Mouse (Mus musculus) kidney, adult 18-20 months (tissue): ENCODE data around the gene Olfr126.

Experiments used
- DNase-seq: peaks from one replicate; pipeline ENCODE4 v3.0.0; 2021

The Olfr126 gene

GRCm38 (mm10) chr17:37847183-37847582, at the start of gene Olfr126:
Gene Olfr126 (plus strand): TSS chr17:37847483.
- no peak for DNase-seq

GRCm38 (mm10) chr17:37799588-37799987, 47.7 kb upstream of the Olfr126 start, which contains the start of gene Olfr124:
Gene Olfr124 (plus strand): TSS chr17:37799888.
- no peak for DNase-seq

GRCm38 (mm10) chr17:37832649-37833048, 14.6 kb upstream of the Olfr126 start, which contains the start of gene Olfr125:
Gene Olfr125 (plus strand): TSS chr17:37832949.
- DNase-seq: no peak

DNA sequence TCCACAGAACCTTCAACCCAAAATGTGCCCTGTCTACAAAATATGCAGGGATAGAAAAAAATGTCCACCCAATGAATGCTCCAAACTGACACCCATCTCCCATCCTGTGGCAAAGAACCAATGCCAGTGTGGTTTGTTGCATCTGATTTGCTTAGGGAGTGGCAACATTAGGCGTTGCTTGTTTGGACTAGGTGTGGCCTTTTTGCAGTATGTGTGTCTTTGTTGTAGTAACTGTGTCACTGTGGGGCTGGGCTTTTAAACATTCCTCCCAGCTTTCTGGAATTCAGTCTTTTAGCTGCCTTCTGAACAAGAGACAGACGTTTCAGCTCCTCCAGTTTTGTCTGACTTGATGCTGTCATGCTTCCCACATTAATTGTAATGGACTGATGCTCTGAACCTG, 16.6 kb downstream of the Olfr126 start:
- no peak for DNase-seq

DNA sequence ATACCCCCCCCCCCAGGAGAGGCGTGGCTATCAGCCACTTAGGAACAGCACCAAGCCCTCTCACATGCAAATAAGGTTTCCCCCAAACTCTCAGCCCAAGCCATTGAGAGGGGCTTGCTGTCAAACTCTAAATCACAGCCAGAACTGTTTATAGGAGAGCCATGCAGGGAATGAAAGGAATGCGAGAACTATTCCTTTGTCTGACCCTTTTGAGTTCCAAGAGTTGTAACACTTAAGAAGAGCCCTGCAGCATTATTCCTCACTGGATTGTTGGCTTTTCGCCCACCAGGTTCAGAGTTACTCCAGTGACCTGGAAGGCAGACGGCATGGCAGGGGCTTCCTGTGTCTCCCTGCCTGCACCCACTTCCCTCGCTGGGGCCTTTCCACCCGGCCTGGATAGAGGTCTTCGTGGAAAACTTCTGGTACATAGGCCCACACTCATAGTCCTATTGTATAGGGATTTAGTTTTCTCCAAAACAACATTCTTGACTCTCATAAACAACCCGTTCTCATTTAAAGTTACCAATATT, 22.5 kb downstream of the Olfr126 start:
- DNase-seq: no peak

DNA sequence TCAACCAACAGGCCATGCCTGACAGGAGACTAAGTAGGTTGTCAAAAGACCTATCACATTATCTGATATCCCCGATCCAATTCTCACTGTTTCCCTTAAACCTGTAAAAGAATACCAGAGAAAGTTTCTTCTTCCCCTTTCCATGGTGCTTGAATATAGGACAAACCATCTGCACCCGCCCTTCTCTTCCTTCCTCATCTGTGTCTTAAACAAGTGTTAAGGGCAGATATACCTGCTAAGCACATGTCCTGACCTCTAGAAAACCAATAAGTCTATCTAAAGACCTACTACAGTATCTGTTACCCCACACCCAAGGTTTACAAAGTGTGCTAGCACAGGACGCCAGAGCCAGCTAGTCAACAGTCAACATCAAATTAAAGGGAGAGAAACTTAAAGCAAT, 26.5 kb downstream of the Olfr126 start:
- no peak for DNase-seq

- no peak for DNase-seq
Observed at GRCm38 (mm10) chr17:37900137-37900536, 52.9 kb downstream of the Olfr126 start, which contains the start of gene Olfr127. Gene Olfr127 (plus strand): TSS chr17:37900437.
